Mouse (Mus musculus) liver, embryonic 11.5 days (tissue): ENCODE data around the gene Slx4ip. TPM values are rescaled to one million over a fixed set of nuclear protein-coding genes. Genes with fewer than 3 reads are reported as not detected.
A peak's percentile ranks its signal among the peaks of the same experiment; 100 is the strongest.

ENCODE experiments used
- ATAC-seq: fragments of 200-750 bp; cut with Nextera tagmentation; replicated peaks from 2 replicates; pipeline ENCODE4 v1.8.0; 2017; ENCODE audit warnings: moderate number of reproducible peaks, mild to moderate bottlenecking, moderate TSS enrichment, moderate library complexity; ENCODE audit not compliant: low FRiP score
- DNase-seq: peaks from one replicate; pipeline ENCODE4 v3.0.0-alpha.2; 2017; ENCODE audit warnings: low spot score
- H3K27ac ChIP-seq: fragments of 300-500 bp; sonication (generic); 2 replicates; pipeline ENCODE4 v1.5.1; 2014; ENCODE audit warnings: mild to moderate bottlenecking, low read depth, low read length, control low read depth
- H3K27me3 ChIP-seq: fragments of 300-500 bp; sonication (generic); replicated peaks from 2 replicates; pipeline ENCODE4 v1.6.1; 2014; ENCODE audit warnings: low read length, mixed read lengths; ENCODE audit not compliant: control insufficient read depth, insufficient read depth
- H3K36me3 ChIP-seq: fragments of 300-500 bp; sonication (generic); 2 replicates; pipeline ENCODE4 v1.6.1; 2014; ENCODE audit warnings: mild to moderate bottlenecking, low read length, moderate library complexity, mixed read lengths; ENCODE audit not compliant: control insufficient read depth, insufficient read depth
- H3K4me1 ChIP-seq: fragments of 300-500 bp; sonication (generic); replicated peaks from 2 replicates; pipeline ENCODE4 v1.6.1; 2014; ENCODE audit warnings: low read length, mixed read lengths; ENCODE audit not compliant: control insufficient read depth, insufficient read depth
- H3K4me2 ChIP-seq: fragments of 300-500 bp; sonication (generic); 2 replicates; pipeline ENCODE4 v1.6.1; 2014; ENCODE audit warnings: mild to moderate bottlenecking, control low read depth, moderate library complexity
- H3K4me3 ChIP-seq: fragments of 300-500 bp; sonication (generic); 2 replicates; pipeline ENCODE4 v1.5.1; 2014; ENCODE audit warnings: low read depth, low read length, control low read depth
- H3K9ac ChIP-seq: fragments of 300-500 bp; sonication (generic); 2 replicates; pipeline ENCODE4 v1.6.1; 2014; ENCODE audit warnings: low read depth, low read length, control low read depth
- H3K9me3 ChIP-seq: fragments of 300-500 bp; sonication (generic); 2 replicates; pipeline ENCODE4 v1.6.1; 2016; ENCODE audit warnings: low read length, inconsistent platforms, mixed read lengths; ENCODE audit not compliant: control insufficient read depth
- WGBS: fragments of 180-500 bp; shearing (Covaris S2); extraction: QIAGEN DNeasy Blood & Tissue Kit; methylation state at CpG from one replicate; pipeline ENCODE4 v1.1.7; 2014; 5-methylcytosine and 5-hydroxymethylcytosine counted together
- polyA plus RNA-seq: library from polyadenylated mRNA; unstranded; fragments of >200 nt; fragmentation: Nextera tagmentation; extraction: Ambion mirVana; gene quantifications from 2 replicates; pipeline ENCODE4 v1.2.1, GENCODE M21; 2014

Slx4ip gene
- polyA plus RNA-seq, 1 experiment from 2014 or later, result 5.0 TPM

- H3K4me3 ChIP-seq, result no peak overlapping the region
These were observed 45.6 kb downstream of the Slx4ip start for GRCm38 (mm10) chr2:136936391-136937288.

DNA sequence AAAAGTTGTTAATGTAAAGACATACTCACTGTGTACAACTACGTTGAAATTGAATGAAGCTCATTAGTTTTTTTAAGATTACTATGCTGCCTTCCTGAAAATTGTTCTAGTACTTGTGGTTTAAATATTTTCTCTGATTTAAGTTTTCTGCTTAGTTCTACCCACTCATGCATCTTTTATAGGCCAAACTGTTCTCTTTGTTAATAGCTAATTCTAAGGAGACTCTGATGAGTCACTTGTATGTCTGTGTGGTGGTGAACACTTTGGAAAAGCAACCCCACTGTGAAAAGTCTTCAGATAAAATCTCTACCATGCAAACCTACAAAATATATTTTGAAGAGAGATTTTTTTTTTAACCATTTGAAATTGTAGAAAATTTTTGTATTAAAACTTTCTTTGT lies 47.2 kb downstream of the Slx4ip start:
- H3K4me3 ChIP-seq, result no peak overlapping the region
- H3K27me3 ChIP-seq, result no peaks in the 10 kb centered on the region
- no peaks in the 10 kb centered on the region for H3K36me3 ChIP-seq
- H3K9me3 ChIP-seq, result no peaks in the 10 kb centered on the region
- DNase-seq (no peak), ATAC-seq (no peak)
- no peaks in the 10 kb centered on the region for H3K4me1 ChIP-seq
- H3K27ac ChIP-seq, result no peak overlapping the region
- WGBS, result 76% methylated on average over 1 of the region's 1 CpGs
- H3K9ac ChIP-seq, result no peak overlapping the region
- H3K4me2 ChIP-seq, result no peak overlapping the region

More at GRCm38 (mm10) chr2:136936391-136937288, 45.6 kb downstream of the Slx4ip start:
- Histone ChIP-seq H3K27me3 (no peaks in the 10 kb centered on the region), H3K4me2 (no peak overlapping the region), H3K9ac (no peak overlapping the region), H3K36me3 (no peaks in the 10 kb centered on the region), H3K27ac (no peak overlapping the region), H3K4me1 (no peaks in the 10 kb centered on the region), H3K9me3 (no peaks in the 10 kb centered on the region)
- 74% methylated on average over 4 of the region's 4 CpGs for WGBS
- ATAC-seq (no peak), DNase-seq (no peak)

DNA sequence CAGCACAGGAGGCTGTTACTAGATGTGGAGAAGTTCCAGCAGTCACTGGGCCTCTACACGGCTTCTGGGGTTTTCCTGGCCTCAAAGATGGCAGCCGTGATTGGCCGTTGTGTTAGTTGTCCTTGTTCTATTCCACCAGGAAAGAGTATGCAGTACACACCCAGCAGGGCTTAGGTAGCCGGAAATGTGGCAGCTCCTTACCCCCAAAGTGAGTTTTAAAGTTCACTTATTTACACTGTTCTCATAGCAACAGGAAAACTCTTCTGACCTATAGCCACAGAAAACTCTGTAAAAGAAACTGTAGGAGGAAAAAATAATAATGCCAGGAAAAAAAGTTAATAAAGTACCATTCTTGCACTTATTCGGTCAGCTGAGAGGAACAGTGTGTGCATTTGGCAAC lies 55.3 kb downstream of the Slx4ip start:
- WGBS, result 94% methylated on average over 5 of the region's 5 CpGs
- H3K4me2 ChIP-seq, result no peak overlapping the region

GRCm38 (mm10) chr2:136947500-136947899 lies 56.5 kb downstream of the Slx4ip start:
- DNase-seq, result no peak
- Histone ChIP-seq H3K4me1 (peaks cover 6% of the 10 kb centered on the region), H3K4me2 (no peak overlapping the region), H3K36me3 (no peaks in the 10 kb centered on the region), H3K27me3 (no peaks in the 10 kb centered on the region), H3K27ac (no peak overlapping the region), H3K9me3 (no peaks in the 10 kb centered on the region), H3K4me3 (no peak overlapping the region), H3K9ac (no peak overlapping the region)
- no peak for ATAC-seq
- WGBS, result 70% methylated on average over 4 of the region's 4 CpGs

More for the DNA sequence above, 55.3 kb downstream of the Slx4ip start:
- Histone ChIP-seq H3K36me3 (no peaks in the 10 kb centered on the region), H3K9ac (no peak overlapping the region), H3K4me3 (no peak overlapping the region), H3K27me3 (no peaks in the 10 kb centered on the region), H3K4me1 (no peaks in the 10 kb centered on the region), H3K9me3 (no peaks in the 10 kb centered on the region), H3K27ac (no peak overlapping the region)
- ATAC-seq, result no peak
- no peak for DNase-seq

GRCm38 (mm10) chr2:136947937-136948336 lies 56.9 kb downstream of the Slx4ip start:
- Histone ChIP-seq H3K9ac (no peak overlapping the region), H3K9me3 (no peaks in the 10 kb centered on the region), H3K4me3 (no peak overlapping the region), H3K27ac (no peak overlapping the region), H3K4me2 (no peak overlapping the region), H3K36me3 (no peaks in the 10 kb centered on the region), H3K27me3 (no peaks in the 10 kb centered on the region), H3K4me1 (peaks cover 6% of the 10 kb centered on the region)
- ATAC-seq, result 0 out of 2 replicates have a peak, but pooled peaks have one; percentile 3
- WGBS, result 28% methylated on average over 5 of the region's 5 CpGs
- DNase-seq, result no peak

GRCm38 (mm10) chr2:136952238-136952637 lies 61.2 kb downstream of the Slx4ip start:
- Histone ChIP-seq H3K9ac (no peak overlapping the region), H3K36me3 (no peaks in the 10 kb centered on the region), H3K9me3 (no peaks in the 10 kb centered on the region), H3K4me2 (no peak overlapping the region), H3K4me3 (no peak overlapping the region), H3K4me1 (peaks cover 6% of the 10 kb centered on the region), H3K27ac (no peak overlapping the region), H3K27me3 (no peaks in the 10 kb centered on the region)
- DNase-seq (no peak), ATAC-seq (peak; percentile 65)
- WGBS, result 60% methylated on average over 1 of the region's 1 CpGs

DNA sequence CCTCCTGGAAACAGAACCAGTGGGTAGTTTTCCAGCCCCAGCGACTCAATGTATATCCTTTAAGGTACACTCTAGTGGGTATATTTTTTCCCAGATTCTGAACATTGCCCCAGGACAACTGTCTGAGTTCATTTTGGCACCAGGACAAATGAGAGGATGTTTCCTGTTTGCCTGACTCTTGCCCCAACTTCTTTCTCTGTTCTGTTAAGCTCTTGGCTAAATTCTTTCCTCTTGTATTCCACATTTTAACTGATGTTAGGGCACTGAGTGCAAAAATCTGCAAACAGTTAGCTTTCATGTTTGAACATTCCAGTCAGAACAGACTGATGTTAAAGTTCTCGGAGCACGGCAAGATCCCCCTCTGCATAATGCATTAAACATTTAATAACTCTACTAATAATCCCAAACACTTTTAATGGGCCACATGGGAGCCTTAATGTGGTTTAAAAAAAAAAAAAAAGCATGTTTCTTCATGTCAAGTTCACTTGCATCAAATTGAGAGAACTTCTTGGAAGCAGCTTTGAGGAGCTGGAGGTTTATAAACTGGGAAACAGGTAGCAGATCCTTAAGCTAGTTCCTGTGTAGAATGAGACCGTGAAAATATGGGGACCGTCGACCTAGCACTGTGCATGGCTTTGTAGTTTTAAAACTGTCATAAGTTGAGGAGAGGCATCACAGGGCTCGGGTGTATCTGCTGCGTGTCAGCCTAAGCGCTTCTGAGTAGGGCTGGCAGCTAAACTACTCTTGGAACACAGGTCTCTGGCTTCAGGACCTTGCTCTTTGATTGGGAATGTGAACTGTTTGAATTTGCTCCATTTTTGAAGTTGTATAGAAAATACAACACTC lies 64.9 kb downstream of the Slx4ip start:
- H3K4me3 ChIP-seq, result no peak overlapping the region
- H3K36me3 ChIP-seq, result no peaks in the 10 kb centered on the region
- no peak for ATAC-seq
- no peak overlapping the region for H3K27ac ChIP-seq
- H3K4me2 ChIP-seq, result no peak overlapping the region
- peaks cover 6% of the 10 kb centered on the region for H3K4me1 ChIP-seq
- WGBS, result 80% methylated on average over 9 of the region's 9 CpGs
- no peaks in the 10 kb centered on the region for H3K9me3 ChIP-seq
- no peak for DNase-seq
- H3K9ac ChIP-seq, result no peak overlapping the region
- no peaks in the 10 kb centered on the region for H3K27me3 ChIP-seq

GRCm38 (mm10) chr2:136958697-136959096 lies 67.7 kb downstream of the Slx4ip start:
- H3K27me3 ChIP-seq, result no peaks in the 10 kb centered on the region
- H3K4me3 ChIP-seq, result no peak overlapping the region
- no peak overlapping the region for H3K9ac ChIP-seq
- ATAC-seq (no peak; the same call in 1 of the 2 replicates), DNase-seq (no peak)
- WGBS, result 88% methylated on average over 3 of the region's 3 CpGs
- H3K4me2 ChIP-seq, result no peak overlapping the region
- no peaks in the 10 kb centered on the region for H3K9me3 ChIP-seq
- H3K4me1 ChIP-seq, result no peaks in the 10 kb centered on the region
- no peaks in the 10 kb centered on the region for H3K36me3 ChIP-seq
- no peak overlapping the region for H3K27ac ChIP-seq
